Mouse (Mus musculus) retina, adult 2 months (tissue): ENCODE results near the gene Ska3.
A peak's percentile ranks its signal among the peaks of the same experiment; 100 is the strongest.
"Not testable (repeated sequence)": the region's sequence is repeated elsewhere in the genome, so short reads cannot be mapped to it uniquely, and the experiment has no call there.

Experiments
- DNase-seq: peaks from one replicate; pipeline ENCODE4 v3.0.0-alpha.2; 2012; ENCODE audit warnings: low read depth, low spot score

Gene Ska3

GRCm38 (mm10) chr14:57825788-57826751 is at the start of gene Ska3, which contains the start of gene Mrpl57:
Gene Ska3 (minus strand): TSS chr14:57826185.
Gene Mrpl57 (plus strand): TSS chr14:57826234.
- peak; percentile 77 for DNase-seq

GRCm38 (mm10) chr14:57866676-57867276 is 40.8 kb upstream of the Ska3 start:
- DNase-seq = no peak

DNA sequence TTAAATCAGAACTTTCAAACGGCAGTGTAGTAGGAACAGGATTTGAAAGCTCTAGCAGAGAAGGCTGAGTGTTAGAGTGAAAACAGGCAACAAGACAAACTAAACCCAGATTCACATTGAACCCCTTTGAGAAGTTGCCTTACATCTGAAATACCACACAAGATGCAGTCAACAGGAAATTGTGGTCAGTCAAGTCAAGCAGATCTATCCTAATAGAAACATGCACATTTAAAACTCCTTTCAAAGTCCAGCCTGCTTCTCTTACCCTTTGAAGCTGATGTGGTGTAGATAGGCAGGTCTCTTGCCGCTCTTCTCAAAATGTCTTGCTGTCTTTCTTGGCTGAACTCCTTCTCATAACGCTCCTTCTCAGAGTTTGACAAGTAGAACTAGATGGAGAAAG is 39.3 kb upstream of the Ska3 start:
- no peak for DNase-seq

- DNase-seq = no peak
Measured at GRCm38 (mm10) chr14:57863129-57863528, 37.1 kb upstream of the Ska3 start.

GRCm38 (mm10) chr14:57861987-57862412 is 36.0 kb upstream of the Ska3 start:
- no peak for DNase-seq

DNA sequence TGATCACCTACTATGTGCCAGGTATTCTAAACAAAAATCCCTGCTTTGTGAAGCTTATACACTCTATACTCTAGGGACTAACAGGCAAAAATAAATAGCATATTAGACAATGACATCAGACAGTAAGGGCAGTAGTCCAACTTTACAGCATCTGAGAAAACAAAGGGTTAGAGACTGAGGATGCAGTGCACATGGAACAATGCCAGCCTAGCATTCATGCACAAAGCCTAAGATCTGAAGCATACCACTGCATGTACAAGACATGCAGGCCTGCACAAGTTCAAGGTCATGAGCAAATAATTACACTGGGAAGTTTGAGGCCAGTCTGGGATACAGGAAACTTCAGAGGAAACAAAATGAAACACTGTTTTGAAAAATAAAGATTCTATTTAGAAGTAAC is 33.5 kb upstream of the Ska3 start:
- DNase-seq = no peak

DNA sequence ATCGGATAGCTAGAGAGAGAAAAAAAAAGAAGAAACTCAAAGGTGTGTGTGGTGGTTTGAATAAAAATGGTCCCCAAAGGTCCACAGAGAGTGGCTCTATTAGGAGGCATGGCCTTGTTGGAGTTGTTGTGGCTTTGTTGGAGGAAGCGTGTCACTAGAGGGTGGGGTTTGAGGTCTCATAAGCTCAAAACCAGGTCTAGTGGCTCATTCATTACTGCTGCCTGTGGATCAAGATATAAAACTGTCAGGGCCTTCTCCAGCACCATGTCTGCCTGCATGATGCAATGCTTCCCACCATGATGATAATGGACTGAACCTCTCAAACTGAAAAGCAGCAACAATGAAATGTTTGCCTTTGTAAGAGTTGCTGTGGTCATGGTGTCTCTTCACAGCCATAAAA is 32.6 kb upstream of the Ska3 start:
- DNase-seq = no peak

- not testable (repeated sequence) for DNase-seq
Measured at GRCm38 (mm10) chr14:57856037-57856436, 30.1 kb upstream of the Ska3 start.

DNA sequence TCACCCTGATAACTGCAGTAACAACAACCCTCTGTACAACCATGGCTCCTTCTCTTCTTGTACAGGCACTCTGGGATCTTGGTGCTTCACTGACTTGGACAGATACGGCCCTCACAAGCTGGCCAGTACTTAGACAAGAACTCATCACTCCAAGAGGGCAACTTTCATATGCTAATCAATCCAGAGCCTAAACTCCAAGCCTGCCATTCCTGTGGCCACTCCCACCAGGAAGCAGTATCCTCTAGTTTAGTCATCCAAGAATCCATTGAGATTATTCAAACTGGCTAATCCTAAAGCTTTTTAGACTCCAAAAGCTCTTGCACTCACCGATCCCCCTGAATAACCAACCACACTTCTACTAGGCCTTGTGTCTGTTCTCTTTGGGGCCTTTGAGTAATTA is 27.0 kb upstream of the Ska3 start:
- DNase-seq = no peak

DNA sequence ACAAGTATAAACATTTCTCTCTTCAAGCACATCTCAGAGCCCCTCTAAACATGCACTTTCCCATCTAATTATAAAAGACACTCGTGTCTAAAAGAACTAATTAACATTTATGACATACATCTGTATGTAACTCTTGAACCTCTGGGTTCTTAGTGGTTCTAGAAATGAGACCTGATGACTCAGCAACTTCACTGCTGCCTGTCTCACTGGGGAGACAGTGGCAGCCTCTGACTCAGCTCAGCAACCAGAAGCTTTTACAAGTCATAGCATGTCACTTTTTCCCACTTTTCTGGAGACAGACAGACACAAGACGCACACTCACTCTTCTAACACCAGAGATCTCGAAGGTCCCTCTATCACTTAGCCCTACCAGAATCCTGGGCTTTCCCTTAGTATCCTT is 24.3 kb upstream of the Ska3 start:
- no peak for DNase-seq

DNA sequence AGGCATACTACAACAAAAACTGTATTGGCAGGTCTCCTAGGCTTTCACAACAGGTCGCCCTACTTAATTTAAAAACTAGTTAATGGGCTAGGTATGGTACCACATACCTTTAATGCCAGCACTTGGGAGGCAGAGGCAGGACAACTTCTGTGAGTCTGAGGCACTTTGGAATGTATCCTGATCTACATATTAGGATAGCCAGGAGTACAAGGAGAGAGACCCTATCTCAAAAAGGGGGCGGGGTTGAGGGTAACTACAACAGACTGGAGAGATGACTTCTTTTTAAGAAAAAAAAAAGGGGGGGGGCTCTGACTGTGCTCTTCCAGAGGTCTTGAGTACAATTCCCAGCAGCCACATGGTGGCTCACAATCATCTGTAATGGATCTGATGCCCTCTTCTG is 22.7 kb upstream of the Ska3 start:
- DNase-seq = no peak

GRCm38 (mm10) chr14:57848061-57848460 is 22.1 kb upstream of the Ska3 start:
- DNase-seq = not testable (repeated sequence)

DNA sequence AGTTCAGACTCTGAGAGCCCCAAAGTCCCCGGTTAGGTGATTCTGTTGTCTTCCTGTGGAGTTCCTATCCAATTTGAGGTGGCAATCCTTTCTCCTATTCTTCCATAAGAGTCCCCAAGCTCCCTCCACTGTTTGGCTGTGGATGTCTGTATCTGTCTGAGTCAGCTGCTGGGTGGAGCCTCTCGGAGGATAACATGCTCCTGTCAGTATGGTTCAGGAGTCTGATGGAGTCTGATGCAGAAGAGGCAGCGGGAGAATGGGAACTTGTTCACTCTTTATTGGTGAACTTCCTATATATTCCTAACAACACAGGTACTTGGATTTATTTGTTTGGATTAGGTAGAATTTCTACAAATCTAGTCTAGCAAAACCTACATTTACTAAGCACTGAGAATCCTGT is 18.6 kb upstream of the Ska3 start:
- DNase-seq = no peak

- no peak for DNase-seq
Measured at GRCm38 (mm10) chr14:57835157-57835556, 9.2 kb upstream of the Ska3 start.

DNA sequence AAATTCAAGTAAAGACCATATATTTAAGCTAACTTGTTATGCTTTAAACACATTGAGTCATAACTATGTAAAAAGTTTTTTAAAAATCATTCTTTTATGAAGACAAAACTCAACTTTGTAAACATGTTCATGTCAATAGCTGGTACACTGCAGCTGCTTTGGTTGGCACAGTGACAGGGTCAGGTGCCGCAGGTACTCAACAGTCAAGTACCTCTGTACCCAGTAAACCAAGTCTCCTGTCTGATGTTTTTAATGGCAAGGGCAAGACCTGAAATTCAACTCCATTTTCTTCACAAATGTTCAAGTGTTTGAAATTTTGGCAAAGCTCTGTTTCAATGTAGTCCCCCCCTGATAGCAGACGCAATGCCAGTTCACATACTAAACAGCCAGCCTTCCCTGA is 7.5 kb upstream of the Ska3 start:
- no peak for DNase-seq

- DNase-seq = no peak
Measured at GRCm38 (mm10) chr14:57827284-57827683, 1.3 kb upstream of the Ska3 start.

- no peak for DNase-seq
Measured at GRCm38 (mm10) chr14:57820839-57821238, 5.1 kb downstream of the Ska3 start.

GRCm38 (mm10) chr14:57811844-57812243 is 14.1 kb downstream of the Ska3 start:
- DNase-seq = no peak

GRCm38 (mm10) chr14:57810886-57811285 is 15.1 kb downstream of the Ska3 start:
- DNase-seq = no peak

GRCm38 (mm10) chr14:57808558-57808957 is 17.4 kb downstream of the Ska3 start:
- no peak for DNase-seq

- no peak for DNase-seq
Measured at GRCm38 (mm10) chr14:57803731-57804130, 22.3 kb downstream of the Ska3 start.

GRCm38 (mm10) chr14:57797991-57798931 is 27.7 kb downstream of the Ska3 start, which contains the start of gene Sap18:
Gene Sap18 (plus strand): TSS chr14:57798180.
- peak; percentile 97 for DNase-seq
